Mouse (Mus musculus) C2C12 (cell line): ENCODE measurements at regions not wholly inside any gene's neighbourhood (a gene's known extent, or its start where the extent isn't known, plus 50 kb on each side); places are given as distances from the start of the nearest gene placed in this dataset.
"Not testable (repeated sequence)": the region's sequence is repeated elsewhere in the genome, so short reads cannot be mapped to it uniquely, and the experiment has no call there.

Experiments
- H3K27me3 ChIP-seq: one replicate; pipeline ENCODE4 v1.6.1; 2011; ENCODE audit not compliant: control insufficient read depth, insufficient read depth, insufficient read length
- H3K36me3 ChIP-seq: one replicate; pipeline ENCODE4 v1.6.1; 2011; ENCODE audit not compliant: control insufficient read depth, insufficient read depth
- H3K4me3 ChIP-seq: one replicate; pipeline ENCODE4 v1.5.1; 2011; ENCODE audit warnings: mild to moderate bottlenecking, control low read depth; ENCODE audit not compliant: poor library complexity, insufficient read depth, severe bottlenecking
- H3K79me2 ChIP-seq: one replicate; pipeline ENCODE4 v1.6.1; 2011; ENCODE audit not compliant: control insufficient read depth, insufficient read depth
- H3K79me3 ChIP-seq: one replicate; pipeline ENCODE4 v1.6.1; 2011; ENCODE audit warnings: low read depth, control low read depth
- H3ac ChIP-seq: one replicate; pipeline ENCODE3; 2011; ENCODE audit warnings: low read depth; ENCODE audit not compliant: control insufficient read depth, insufficient read length
- CEBPB ChIP-seq: IDR thresholded peaks from one replicate; pipeline ENCODE4 v1.6.1; 2011; ENCODE audit warnings: low read depth, mild to moderate bottlenecking, control low read depth, moderate library complexity
- CTCF ChIP-seq: IDR thresholded peaks from one replicate; pipeline ENCODE4 v1.5.1; 2011; ENCODE audit not compliant: control insufficient read depth, insufficient read depth, insufficient read length
- FOSL1 ChIP-seq: IDR thresholded peaks from one replicate; pipeline ENCODE4 v1.8.0; 2011; ENCODE audit warnings: mild to moderate bottlenecking, low read length; ENCODE audit not compliant: poor library complexity, insufficient read depth, severe bottlenecking
- MAX ChIP-seq: IDR thresholded peaks from one replicate; pipeline ENCODE4 v1.6.1; 2011; ENCODE audit warnings: mild to moderate bottlenecking, control low read depth
- MYOD1 ChIP-seq: IDR thresholded peaks from one replicate; pipeline ENCODE4 v1.6.1; 2011; ENCODE audit warnings: low read depth; ENCODE audit not compliant: control insufficient read depth, insufficient read length
- MYOG ChIP-seq: IDR thresholded peaks from one replicate; pipeline ENCODE4 v1.6.1; 2011; ENCODE audit not compliant: control insufficient read depth, insufficient read length; ENCODE audit errors: extremely low read depth
- USF1 ChIP-seq: IDR thresholded peaks from one replicate; pipeline ENCODE4 v1.6.1; 2011; ENCODE audit warnings: low read depth, mild to moderate bottlenecking, control low read depth, moderate library complexity

- not testable (repeated sequence) for H3K36me3 ChIP-seq, H3K4me3 ChIP-seq, H3K79me3 ChIP-seq, H3ac ChIP-seq, H3K79me2 ChIP-seq, H3K27me3 ChIP-seq
These were observed 189.2 kb upstream of the Rapgef5 start for GRCm38 (mm10) chr12:117327086-117327485.

DNA sequence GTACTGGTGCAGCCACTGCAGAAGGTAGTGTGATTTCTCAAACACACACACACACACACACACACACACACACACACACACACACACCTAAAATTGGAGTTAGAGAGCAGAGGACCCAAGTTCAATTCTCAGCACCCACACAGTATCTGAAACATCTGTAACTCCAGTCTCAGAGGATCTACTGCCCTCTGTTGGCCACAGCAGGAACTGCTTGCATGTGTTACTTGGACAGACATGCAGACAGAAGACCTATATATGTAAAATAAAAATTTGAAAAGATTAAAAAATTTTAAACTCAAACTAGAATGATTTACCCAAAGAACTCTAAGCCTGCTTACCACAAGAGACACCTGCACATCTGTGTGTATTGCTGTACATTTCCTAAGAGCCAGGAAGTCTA lies 185.9 kb upstream of the Rapgef5 start:
- no peaks in the 10 kb centered on the region for H3K27me3 ChIP-seq
- no peak overlapping the region for H3K4me3 ChIP-seq
- no peaks in the 10 kb centered on the region for H3K79me2 ChIP-seq
- H3K79me3 ChIP-seq, result no peaks in the 10 kb centered on the region
- H3ac ChIP-seq, result no peak overlapping the region
- no peak for TF ChIP-seq FOSL1
- TF ChIP-seq MAX, result no peak
- no peak for TF ChIP-seq USF1
- TF ChIP-seq MYOG, result no peak
- TF ChIP-seq CEBPB, result no peak
- TF ChIP-seq MYOD1, result no peak
- TF ChIP-seq CTCF, result no peak
- no peaks in the 10 kb centered on the region for H3K36me3 ChIP-seq

DNA sequence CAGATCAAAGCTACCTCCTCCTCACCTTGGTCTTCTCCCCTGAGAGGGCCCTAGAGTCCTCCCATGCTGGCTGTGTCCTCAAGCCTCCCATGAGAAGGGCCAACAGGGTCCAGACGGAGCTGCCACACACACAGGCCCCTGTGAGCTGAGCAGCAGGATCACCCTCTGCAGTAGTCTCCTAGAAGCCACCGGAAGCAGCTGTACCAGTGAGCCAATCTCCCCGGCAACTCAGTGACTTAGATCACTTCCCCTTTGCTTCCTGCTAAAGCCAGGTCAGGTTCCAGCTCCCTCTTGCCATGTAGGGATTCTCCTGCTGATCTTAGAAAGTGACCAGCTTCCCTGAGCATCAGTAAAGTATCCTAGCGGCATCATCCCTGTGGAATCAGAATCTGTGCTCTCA lies 179.4 kb upstream of the Rapgef5 start:
- Histone ChIP-seq H3ac (no peak overlapping the region), H3K79me3 (no peaks in the 10 kb centered on the region), H3K4me3 (no peak overlapping the region), H3K79me2 (no peaks in the 10 kb centered on the region), H3K27me3 (no peaks in the 10 kb centered on the region), H3K36me3 (no peaks in the 10 kb centered on the region)
- no peak for TF ChIP-seq MAX
- TF ChIP-seq MYOD1, result no peak
- no peak for TF ChIP-seq USF1
- TF ChIP-seq CTCF, result no peak
- no peak for TF ChIP-seq MYOG
- no peak for TF ChIP-seq FOSL1
- no peak for TF ChIP-seq CEBPB

DNA sequence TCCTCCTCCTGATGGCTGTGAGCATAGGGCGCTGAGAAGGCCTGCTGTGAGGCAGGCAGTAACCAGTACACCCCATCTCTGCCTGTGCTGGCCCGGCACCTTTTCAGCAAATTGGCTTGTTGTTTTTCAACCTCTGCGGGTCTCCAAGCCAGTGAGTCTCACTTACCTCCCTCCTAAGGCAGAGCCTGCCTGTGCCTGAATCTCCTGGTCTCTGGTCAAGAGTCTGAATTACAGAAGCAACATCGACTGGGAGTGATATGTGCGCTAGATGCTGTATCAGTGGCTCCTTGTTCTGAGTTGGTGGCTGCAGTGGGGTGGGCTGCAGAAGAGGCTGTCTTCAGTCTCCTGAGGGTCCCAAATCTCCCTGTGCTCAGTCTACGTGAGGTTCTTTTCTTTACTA lies 174.0 kb upstream of the Rapgef5 start:
- peaks cover 10% of the 10 kb centered on the region for H3K27me3 ChIP-seq
- H3ac ChIP-seq, result no peak overlapping the region
- H3K79me2 ChIP-seq, result no peaks in the 10 kb centered on the region
- TF ChIP-seq CTCF, result no peak
- TF ChIP-seq USF1, result no peak
- TF ChIP-seq FOSL1, result no peak
- TF ChIP-seq MYOG, result no peak
- TF ChIP-seq MAX, result no peak
- no peak for TF ChIP-seq CEBPB
- TF ChIP-seq MYOD1, result no peak
- H3K4me3 ChIP-seq, result no peak overlapping the region
- H3K36me3 ChIP-seq, result no peaks in the 10 kb centered on the region
- no peaks in the 10 kb centered on the region for H3K79me3 ChIP-seq

DNA sequence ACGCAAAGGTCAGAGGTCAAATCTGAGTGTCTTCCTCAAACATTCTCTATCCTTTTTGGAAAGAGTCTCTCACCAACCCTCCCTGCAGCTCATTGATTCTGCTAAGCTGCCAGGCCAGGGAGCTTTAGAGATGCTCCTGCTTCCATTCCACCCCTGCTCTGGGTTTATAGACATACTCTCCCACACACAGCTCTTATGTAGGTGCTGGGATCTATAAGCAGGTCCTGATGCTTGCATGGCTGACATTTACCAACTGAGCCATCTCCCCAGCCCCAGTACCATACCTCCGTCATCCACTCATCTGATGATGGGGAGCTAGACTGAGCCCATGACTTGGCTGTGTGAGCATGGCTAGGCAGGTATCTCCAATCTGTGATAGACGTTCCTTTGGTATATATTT lies 173.2 kb upstream of the Rapgef5 start:
- Histone ChIP-seq H3ac (no peak overlapping the region), H3K79me2 (no peaks in the 10 kb centered on the region), H3K4me3 (no peak overlapping the region), H3K79me3 (no peaks in the 10 kb centered on the region), H3K27me3 (peaks cover 10% of the 10 kb centered on the region), H3K36me3 (no peaks in the 10 kb centered on the region)
- no peak for TF ChIP-seq CEBPB
- TF ChIP-seq USF1, result no peak
- no peak for TF ChIP-seq CTCF
- TF ChIP-seq MYOG, result no peak
- no peak for TF ChIP-seq MYOD1
- TF ChIP-seq FOSL1, result no peak
- no peak for TF ChIP-seq MAX

DNA sequence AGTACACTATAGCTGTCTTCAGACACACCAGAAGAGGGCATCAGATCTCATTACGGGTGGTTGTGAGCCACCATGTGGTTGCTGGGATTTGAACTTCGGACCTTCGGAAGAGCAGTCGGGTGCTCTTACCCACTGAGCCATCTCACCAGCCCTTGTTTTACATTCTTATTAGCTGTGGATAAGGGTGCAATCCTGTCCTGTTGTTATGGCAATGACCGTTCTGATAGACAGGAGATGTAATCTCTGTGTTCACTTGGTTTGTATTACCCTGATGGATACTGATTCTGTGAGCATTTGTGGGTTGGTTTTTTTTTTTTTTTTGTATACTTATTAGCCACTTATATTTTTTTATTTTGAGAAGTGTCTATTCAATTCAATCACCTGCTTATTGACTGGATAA lies 172.7 kb upstream of the Rapgef5 start:
- not testable (repeated sequence) for H3K4me3 ChIP-seq, H3K79me2 ChIP-seq, H3K36me3 ChIP-seq

More for the DNA sequence above, 172.7 kb upstream of the Rapgef5 start:
- not testable (repeated sequence) for H3K79me3 ChIP-seq, H3K27me3 ChIP-seq, H3ac ChIP-seq
